Mouse (Mus musculus) effector memory CD4-positive, alpha-beta T cell, adult 7 months (primary cell): ENCODE data around the gene Serpina3j. TPM values are rescaled to one million over a fixed set of nuclear protein-coding genes. Genes with fewer than 3 reads are reported as not detected.

Experiments used
- polyA plus RNA-seq: library from polyadenylated mRNA; unstranded; fragments of 100-300 nt; shearing (Covaris generic); gene quantifications from one replicate; pipeline ENCODE4 v1.2.1, GENCODE M21; 2017

Serpina3j gene
- polyA plus RNA-seq = not detected

DNA sequence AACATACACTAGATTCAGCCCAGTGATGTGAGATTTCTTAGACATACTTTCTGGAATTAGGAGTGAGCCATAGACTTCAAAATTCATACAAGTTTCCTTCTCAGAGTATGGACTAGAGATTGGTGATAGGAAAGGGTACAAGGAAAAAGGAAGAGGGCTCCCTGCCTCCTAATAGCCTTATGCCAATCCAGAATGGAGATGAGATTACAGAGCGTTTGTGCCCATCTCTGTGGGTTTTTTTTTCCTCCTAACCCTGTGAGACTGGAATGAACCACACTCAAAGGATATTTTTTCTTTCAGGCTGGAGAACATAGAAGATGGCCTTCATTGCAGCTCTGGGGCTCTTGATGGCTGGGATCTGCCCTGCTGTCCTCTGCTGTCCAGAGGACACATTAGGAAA is at the start of gene Serpina3j:
Serpina3j (plus strand) TSS at position 301 of the 400 bp plus-strand sequence.

DNA sequence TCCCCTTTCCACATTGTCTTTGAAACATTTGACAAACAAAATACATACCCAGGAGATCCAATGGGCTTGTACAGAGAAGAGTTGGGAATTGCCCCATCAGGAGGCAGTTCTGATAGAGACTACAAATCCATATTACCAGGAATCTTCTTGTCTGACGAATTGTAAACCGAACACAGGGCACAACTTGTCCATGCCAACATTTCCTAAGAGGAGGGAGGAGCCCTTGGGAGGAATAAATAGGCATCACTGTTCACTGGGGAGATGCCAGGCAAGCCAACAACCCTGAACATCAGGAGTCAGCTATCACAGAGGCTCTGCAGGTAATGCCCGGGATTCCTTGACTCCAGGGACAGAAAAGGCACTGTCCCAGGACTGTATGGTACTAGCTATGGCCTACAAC is 23.9 kb downstream of the Serpina3j start, which contains the start of the genes Serpina3k and Serpina3m:
Serpina3k (plus strand) TSS at position 261 of the 400 bp plus-strand sequence.
Serpina3m (plus strand) TSS at position 261 of the 400 bp plus-strand sequence.

Other genes starting within 250 kb of the Serpina3j start
- not detected for gene Serpina5, start 213.4 kb upstream of the Serpina3j start, polyA plus RNA-seq
- not detected for gene Serpina3a, start 201.8 kb upstream of the Serpina3j start, polyA plus RNA-seq
- not detected for gene Serpina3b, start 186.6 kb upstream of the Serpina3j start, polyA plus RNA-seq
- gene Serpina3c, start 160.7 kb upstream of the Serpina3j start, polyA plus RNA-seq = not detected
- 7.6 TPM for gene Serpina3f, start 100.0 kb upstream of the Serpina3j start, polyA plus RNA-seq
- 47.4 TPM for gene Serpina3g, start 78.3 kb upstream of the Serpina3j start, polyA plus RNA-seq
- gene Serpina3i, start 51.4 kb upstream of the Serpina3j start, polyA plus RNA-seq = not detected
- gene Serpina3k, start 23.9 kb downstream of the Serpina3j start, polyA plus RNA-seq = not detected
- gene Serpina3m, start 23.9 kb downstream of the Serpina3j start, polyA plus RNA-seq = not detected
- gene Serpina3n, start 92.2 kb downstream of the Serpina3j start, polyA plus RNA-seq = 0.26 TPM
- gene Gsc, start 158.8 kb downstream of the Serpina3j start, polyA plus RNA-seq = not detected